Mouse (Mus musculus) myocyte (in vitro differentiated cells): ENCODE results near the gene Mgmt.

Experiments used
- MYOD1 ChIP-seq, 3 experiments: IDR thresholded peaks; one replicate each; pipeline ENCODE4 v1.6.1; 2011; ENCODE audit warnings: control low read depth in 2 of 3, low read depth in 2 of 3, mild to moderate bottlenecking in 2 of 3, moderate library complexity in 1 of 3; ENCODE audit not compliant: insufficient read length in 2 of 3, control insufficient read depth in 1 of 3
- MYOG ChIP-seq, 3 experiments: IDR thresholded peaks; one replicate each; pipeline ENCODE4 v1.6.1; 2011; ENCODE audit warnings: control low read depth in 2 of 3, low read depth in 2 of 3, mild to moderate bottlenecking in 2 of 3; ENCODE audit not compliant: insufficient read length in 2 of 3, control insufficient read depth in 1 of 3, insufficient read depth in 1 of 3
- POLR2A ChIP-seq: IDR thresholded peaks from one replicate; pipeline ENCODE4 v1.6.1; 2011; ENCODE audit warnings: low read depth, mild to moderate bottlenecking, control low read depth, moderate library complexity; ENCODE audit not compliant: insufficient read length
- SRF ChIP-seq: IDR thresholded peaks from one replicate; pipeline ENCODE4 v1.6.1; 2011; ENCODE audit warnings: low read depth; ENCODE audit not compliant: control insufficient read depth, insufficient read length
- TCF12 ChIP-seq: IDR thresholded peaks from one replicate; pipeline ENCODE4 v1.6.1; 2011; ENCODE audit warnings: mild to moderate bottlenecking, control low read depth; ENCODE audit not compliant: poor library complexity, insufficient read depth, severe bottlenecking
- USF1 ChIP-seq: IDR thresholded peaks from one replicate; pipeline ENCODE4 v1.6.1; 2011; ENCODE audit warnings: low read depth, mild to moderate bottlenecking, control low read depth, moderate library complexity

GRCm38 (mm10) chr7:137030789-137031188 lies 136.4 kb downstream of the Mgmt start:
- TF ChIP-seq USF1 (no peak), POLR2A (no peak), SRF (no peak), TCF12 (no peak), MYOD1 (IDR thresholded peaks at IDR 0.05; ENCODE audit: control insufficient read depth in 1 of 3, insufficient read length in 2 of 3, low read depth in 2 of 3) (no peak), MYOG (IDR thresholded peaks at IDR 0.05; ENCODE audit: control insufficient read depth in 1 of 3, insufficient read depth in 1 of 3, insufficient read length in 2 of 3, low read depth in 2 of 3) (no peak)
